30 mouse cellular contexts compared by ENCODE assay signal in genomic region chr1:12318029-12318428, GRCm38 (mm10).
"Had no signal": no experiment of that assay in that cellular context is flagged by ENCODE, and none has a peak within 500 bp of the region (broad histone marks: within the 10 kb centered on the region; RNA-seq: fewer than 3 reads in every experiment).

No protein-coding gene starts in this region.

- H3K4me3 ChIP-seq: left cerebral cortex, adult 2 months; limb, embryonic 10.5 days; limb, embryonic 12.5 days; limb, embryonic 13.5 days; limb, embryonic 15.5 days; liver, embryonic 12.5 days; liver, embryonic 13.5 days; liver, embryonic 15.5 days; megakaryocyte, embryonic 14.5 days; midbrain, embryonic 10.5 days; midbrain, embryonic 12.5 days; midbrain, embryonic 13.5 days; midbrain, embryonic 15.5 days; myocyte; neural tube, embryonic 12.5 days had no signal

- H3K4me1 ChIP-seq: limb, embryonic 10.5 days; limb, embryonic 12.5 days; limb, embryonic 13.5 days; limb, embryonic 15.5 days; liver, embryonic 12.5 days; liver, embryonic 13.5 days; liver, embryonic 15.5 days; megakaryocyte, embryonic 14.5 days; midbrain, embryonic 10.5 days; midbrain, embryonic 12.5 days; midbrain, embryonic 13.5 days; midbrain, embryonic 15.5 days; neural tube, embryonic 12.5 days had no signal

- H3K27ac ChIP-seq: left cerebral cortex, adult 2 months; limb, embryonic 10.5 days; limb, embryonic 12.5 days; limb, embryonic 13.5 days; limb, embryonic 15.5 days; liver, embryonic 12.5 days; liver, embryonic 13.5 days; liver, embryonic 14.5 days; liver, embryonic 15.5 days; macrophage; midbrain, embryonic 10.5 days; midbrain, embryonic 12.5 days; midbrain, embryonic 13.5 days; midbrain, embryonic 15.5 days; neural tube, embryonic 12.5 days had no signal

- H3K4me2 ChIP-seq: limb, embryonic 12.5 days; limb, embryonic 13.5 days; limb, embryonic 15.5 days; liver, embryonic 11.5 days; liver, embryonic 12.5 days; liver, embryonic 13.5 days; liver, embryonic 15.5 days; midbrain, embryonic 11.5 days; midbrain, embryonic 12.5 days; midbrain, embryonic 13.5 days; midbrain, embryonic 15.5 days; neural tube, embryonic 12.5 days had no signal

- H3K9ac ChIP-seq: limb, embryonic 12.5 days; limb, embryonic 13.5 days; limb, embryonic 15.5 days; liver, embryonic 12.5 days; liver, embryonic 13.5 days; liver, embryonic 14.5 days; liver, embryonic 15.5 days; liver, postnatal 0 days; midbrain, embryonic 12.5 days; midbrain, embryonic 13.5 days; midbrain, embryonic 15.5 days; neural tube, embryonic 12.5 days had no signal

- ATAC-seq: liver, embryonic 12.5 days; liver, postnatal 0 days; lung, postnatal 0 days; midbrain, embryonic 13.5 days; midbrain, embryonic 15.5 days; midbrain, embryonic 16.5 days had no signal

- H3K9me3 ChIP-seq: limb, embryonic 10.5 days; limb, embryonic 12.5 days; limb, embryonic 13.5 days; limb, embryonic 15.5 days; liver, embryonic 12.5 days; liver, embryonic 13.5 days; liver, embryonic 15.5 days; midbrain, embryonic 10.5 days; midbrain, embryonic 12.5 days; midbrain, embryonic 13.5 days; midbrain, embryonic 15.5 days; neural tube, embryonic 12.5 days had no signal

- H3K36me3 ChIP-seq: limb, embryonic 10.5 days; limb, embryonic 12.5 days; limb, embryonic 13.5 days; limb, embryonic 15.5 days; liver, embryonic 12.5 days; liver, embryonic 13.5 days; liver, embryonic 15.5 days; midbrain, embryonic 10.5 days; midbrain, embryonic 12.5 days; midbrain, embryonic 13.5 days; midbrain, embryonic 15.5 days; neural tube, embryonic 12.5 days had no signal

- DNase-seq: layer of hippocampus, postnatal 36 days; left cerebral cortex, postnatal 4 days; liver; liver, embryonic 13.5 days; liver, postnatal 0 days; lung, adult 2 months; lung, postnatal 10 days; lung, postnatal 14 days; lung, postnatal 4 days; midbrain, embryonic 14.5 days had no signal

- H3K27me3 ChIP-seq: limb, embryonic 12.5 days; limb, embryonic 13.5 days; limb, embryonic 15.5 days; liver, embryonic 12.5 days; liver, embryonic 13.5 days; liver, embryonic 15.5 days; megakaryocyte, embryonic 14.5 days; midbrain, embryonic 12.5 days; midbrain, embryonic 13.5 days; midbrain, embryonic 15.5 days; neural tube, embryonic 12.5 days had no signal
